Mouse (Mus musculus) myocyte (in vitro differentiated cells): ENCODE results near the gene Fam78a. TPM values are rescaled to one million over a fixed set of nuclear protein-coding genes. Genes with fewer than 3 reads are reported as not detected.

Source experiments
- H3K27me3 ChIP-seq: one replicate; pipeline ENCODE4 v1.6.1; 2011; ENCODE audit not compliant: control insufficient read depth, insufficient read depth, insufficient read length
- H3K36me3 ChIP-seq: one replicate; pipeline ENCODE4 v1.6.1; 2011; ENCODE audit not compliant: control insufficient read depth, insufficient read depth
- H3K4me2 ChIP-seq: one replicate; pipeline ENCODE4 v1.6.1; 2011; ENCODE audit warnings: low read depth, control low read depth
- H3K4me3 ChIP-seq: one replicate; pipeline ENCODE4 v1.5.1; 2011; ENCODE audit warnings: mild to moderate bottlenecking, control low read depth, moderate library complexity
- H3K79me2 ChIP-seq: one replicate; pipeline ENCODE4 v1.6.1; 2011; ENCODE audit not compliant: control insufficient read depth, insufficient read depth
- H3ac ChIP-seq: one replicate; pipeline ENCODE4 v1.6.1; 2011; ENCODE audit not compliant: control insufficient read depth, insufficient read length
- CEBPB ChIP-seq: IDR thresholded peaks from 2 replicates; pipeline ENCODE4 v1.6.1; 2011; ENCODE audit warnings: mild to moderate bottlenecking, moderate library complexity; ENCODE audit not compliant: poor library complexity, insufficient read depth, severe bottlenecking
- E2F4 ChIP-seq: IDR thresholded peaks from one replicate; pipeline ENCODE4 v1.6.1; 2011; ENCODE audit warnings: mild to moderate bottlenecking, control low read depth, moderate library complexity; ENCODE audit not compliant: insufficient read depth
- MAX ChIP-seq: IDR thresholded peaks from one replicate; pipeline ENCODE4 v1.6.1; 2011; ENCODE audit warnings: low read depth, mild to moderate bottlenecking, control low read depth
- MYOD1 ChIP-seq, 3 experiments: IDR thresholded peaks; one replicate each; pipeline ENCODE4 v1.6.1; 2011; ENCODE audit warnings: control low read depth in 2 of 3, low read depth in 2 of 3, mild to moderate bottlenecking in 2 of 3, moderate library complexity in 1 of 3; ENCODE audit not compliant: insufficient read length in 2 of 3, control insufficient read depth in 1 of 3
- MYOG ChIP-seq, 3 experiments: IDR thresholded peaks; one replicate each; pipeline ENCODE4 v1.6.1; 2011; ENCODE audit warnings: control low read depth in 2 of 3, low read depth in 2 of 3, mild to moderate bottlenecking in 2 of 3; ENCODE audit not compliant: insufficient read length in 2 of 3, control insufficient read depth in 1 of 3, insufficient read depth in 1 of 3
- POLR2A ChIP-seq: IDR thresholded peaks from one replicate; pipeline ENCODE4 v1.6.1; 2011; ENCODE audit warnings: low read depth, mild to moderate bottlenecking, control low read depth, moderate library complexity; ENCODE audit not compliant: insufficient read length
- POLR2AphosphoS2 ChIP-seq: IDR thresholded peaks from one replicate; pipeline ENCODE4 v1.6.1; 2011; ENCODE audit warnings: low read depth, control low read depth; ENCODE audit not compliant: insufficient read length
- REST ChIP-seq: IDR thresholded peaks from one replicate; pipeline ENCODE4 v1.6.1; 2011; ENCODE audit warnings: mild to moderate bottlenecking, control low read depth, moderate library complexity; ENCODE audit not compliant: insufficient read depth, insufficient read length
- SRF ChIP-seq: IDR thresholded peaks from one replicate; pipeline ENCODE4 v1.6.1; 2011; ENCODE audit warnings: low read depth; ENCODE audit not compliant: control insufficient read depth, insufficient read length
- TCF12 ChIP-seq: IDR thresholded peaks from one replicate; pipeline ENCODE4 v1.6.1; 2011; ENCODE audit warnings: mild to moderate bottlenecking, control low read depth; ENCODE audit not compliant: poor library complexity, insufficient read depth, severe bottlenecking
- TCF3 ChIP-seq: IDR thresholded peaks from one replicate; pipeline ENCODE4 v1.6.1; 2011; ENCODE audit warnings: low read depth, control low read depth; ENCODE audit not compliant: insufficient read length
- USF1 ChIP-seq: IDR thresholded peaks from one replicate; pipeline ENCODE4 v1.6.1; 2011; ENCODE audit warnings: low read depth, mild to moderate bottlenecking, control low read depth, moderate library complexity
- polyA plus RNA-seq: library from polyadenylated mRNA; unstranded; fragments of >200 nt; fragmentation: generic; extraction: Trizol; gene quantifications from one replicate; pipeline ENCODE4 v1.2.1, GENCODE M21; 2012; ENCODE audit warnings: missing spikeins

Fam78a gene
- polyA plus RNA-seq, 1 experiment: 4.7 TPM

- Histone ChIP-seq H3K36me3 (peaks cover 11% of the 10 kb centered on the region), H3K27me3 (no peaks in the 10 kb centered on the region), H3K4me2 (no peak overlapping the region), H3ac (no peak overlapping the region), H3K79me2 (no peaks in the 10 kb centered on the region), H3K4me3 (no peak overlapping the region)
- no peak for TF ChIP-seq MAX
- no peak for TF ChIP-seq E2F4
- no peak for TF ChIP-seq TCF3
- TF ChIP-seq REST: no peak
These were observed 32.2 kb downstream of the Fam78a start for GRCm38 (mm10) chr2:32052418-32052817.

GRCm38 (mm10) chr2:32051791-32052190, 32.9 kb downstream of the Fam78a start:
- Histone ChIP-seq H3K79me2 (no peaks in the 10 kb centered on the region), H3ac (no peak overlapping the region), H3K27me3 (no peaks in the 10 kb centered on the region), H3K4me3 (no peak overlapping the region), H3K36me3 (peaks cover 11% of the 10 kb centered on the region), H3K4me2 (no peak overlapping the region)
- TF ChIP-seq SRF (no peak), MAX (no peak), MYOG (IDR thresholded peaks at IDR 0.05; ENCODE audit: control insufficient read depth in 1 of 3, insufficient read depth in 1 of 3, insufficient read length in 2 of 3, low read depth in 2 of 3) (peak in 1 of 3 experiments; percentile 84), USF1 (no peak), POLR2A (no peak), CEBPB (no peak), REST (no peak), TCF12 (no peak), POLR2AphosphoS2 (peak; percentile 21), TCF3 (peak; percentile 17), MYOD1 (IDR thresholded peaks at IDR 0.05; ENCODE audit: control insufficient read depth in 1 of 3, insufficient read length in 2 of 3, low read depth in 2 of 3) (peak in 1 of 3 experiments; percentile 58), E2F4 (no peak)

- Histone ChIP-seq H3ac (no peak overlapping the region), H3K79me2 (no peaks in the 10 kb centered on the region), H3K27me3 (no peaks in the 10 kb centered on the region), H3K36me3 (peaks cover 11% of the 10 kb centered on the region), H3K4me2 (no peak overlapping the region), H3K4me3 (no peak overlapping the region)
- TF ChIP-seq MYOD1 (IDR thresholded peaks at IDR 0.05; ENCODE audit: control insufficient read depth in 1 of 3, insufficient read length in 2 of 3, low read depth in 2 of 3): peak in 1 of 3 experiments; percentile 45
- no peak for TF ChIP-seq TCF3
- no peak for TF ChIP-seq TCF12
- TF ChIP-seq CEBPB: no peak
- TF ChIP-seq POLR2A: no peak
- no peak for TF ChIP-seq E2F4
- TF ChIP-seq MYOG (IDR thresholded peaks at IDR 0.05; ENCODE audit: control insufficient read depth in 1 of 3, insufficient read depth in 1 of 3, insufficient read length in 2 of 3, low read depth in 2 of 3): peak in 1 of 3 experiments; percentile 4
These were observed 37.3 kb downstream of the Fam78a start for GRCm38 (mm10) chr2:32047323-32047722.

GRCm38 (mm10) chr2:32046009-32046408, 38.6 kb downstream of the Fam78a start:
- TF ChIP-seq MYOG (IDR thresholded peaks at IDR 0.05; ENCODE audit: control insufficient read depth in 1 of 3, insufficient read depth in 1 of 3, insufficient read length in 2 of 3, low read depth in 2 of 3) (no peak), E2F4 (no peak), CEBPB (no peak), TCF3 (no peak), REST (no peak), POLR2A (no peak), USF1 (no peak), MAX (no peak), SRF (no peak), TCF12 (no peak), MYOD1 (IDR thresholded peaks at IDR 0.05; ENCODE audit: control insufficient read depth in 1 of 3, insufficient read length in 2 of 3, low read depth in 2 of 3) (no peak), POLR2AphosphoS2 (no peak)
- Histone ChIP-seq H3K4me3 (no peak overlapping the region), H3K27me3 (no peaks in the 10 kb centered on the region), H3K36me3 (peaks cover 18% of the 10 kb centered on the region), H3K79me2 (no peaks in the 10 kb centered on the region), H3ac (no peak overlapping the region), H3K4me2 (no peak overlapping the region)

- Histone ChIP-seq H3K4me3 (no peak overlapping the region), H3K4me2 (no peak overlapping the region), H3K79me2 (no peaks in the 10 kb centered on the region), H3ac (no peak overlapping the region), H3K27me3 (no peaks in the 10 kb centered on the region), H3K36me3 (peaks cover 14% of the 10 kb centered on the region)
- no peak for TF ChIP-seq POLR2AphosphoS2
- TF ChIP-seq MYOG (IDR thresholded peaks at IDR 0.05; ENCODE audit: control insufficient read depth in 1 of 3, insufficient read depth in 1 of 3, insufficient read length in 2 of 3, low read depth in 2 of 3): peak; percentile 20 to 76 (median 51)
- TF ChIP-seq MYOD1 (IDR thresholded peaks at IDR 0.05; ENCODE audit: control insufficient read depth in 1 of 3, insufficient read length in 2 of 3, low read depth in 2 of 3): peak in 2 of 3 experiments; percentile 50 to 82
These were observed 39.3 kb downstream of the Fam78a start for GRCm38 (mm10) chr2:32045375-32045774.
